Mouse (Mus musculus) granulocyte monocyte progenitor cell, adult 5-6 weeks (primary cell): ENCODE results near the gene Otud1. TPM values are rescaled to one million over a fixed set of nuclear protein-coding genes. Genes with fewer than 3 reads are reported as not detected.

Source experiments
- ATAC-seq: replicated peaks from 2 replicates; pipeline ENCODE4 v1.8.0; 2016; ENCODE audit warnings: mild to moderate bottlenecking, moderate TSS enrichment, inconsistent platforms; ENCODE audit not compliant: poor library complexity, severe bottlenecking
- total RNA-seq, 2 experiments: library from RNA; stranded (forward) in 1 of 2; stranded (reverse) in 1 of 2; fragments of 200-712, 200-1000 nt in 1 of 2; fragments of >200 nt in 1 of 2; fragmentation: Nextera tagmentation in 1 of 2; gene quantifications; 2 replicates each; pipeline ENCODE4 v1.2.3; 2014 to 2017

Otud1 gene
- 3.0 and 3.7 TPM in 2 replicates for total RNA-seq (2014; fragmentation: Nextera tagmentation)
- total RNA-seq (2017), result 5.6 and 7.0 TPM in 2 replicates

DNA sequence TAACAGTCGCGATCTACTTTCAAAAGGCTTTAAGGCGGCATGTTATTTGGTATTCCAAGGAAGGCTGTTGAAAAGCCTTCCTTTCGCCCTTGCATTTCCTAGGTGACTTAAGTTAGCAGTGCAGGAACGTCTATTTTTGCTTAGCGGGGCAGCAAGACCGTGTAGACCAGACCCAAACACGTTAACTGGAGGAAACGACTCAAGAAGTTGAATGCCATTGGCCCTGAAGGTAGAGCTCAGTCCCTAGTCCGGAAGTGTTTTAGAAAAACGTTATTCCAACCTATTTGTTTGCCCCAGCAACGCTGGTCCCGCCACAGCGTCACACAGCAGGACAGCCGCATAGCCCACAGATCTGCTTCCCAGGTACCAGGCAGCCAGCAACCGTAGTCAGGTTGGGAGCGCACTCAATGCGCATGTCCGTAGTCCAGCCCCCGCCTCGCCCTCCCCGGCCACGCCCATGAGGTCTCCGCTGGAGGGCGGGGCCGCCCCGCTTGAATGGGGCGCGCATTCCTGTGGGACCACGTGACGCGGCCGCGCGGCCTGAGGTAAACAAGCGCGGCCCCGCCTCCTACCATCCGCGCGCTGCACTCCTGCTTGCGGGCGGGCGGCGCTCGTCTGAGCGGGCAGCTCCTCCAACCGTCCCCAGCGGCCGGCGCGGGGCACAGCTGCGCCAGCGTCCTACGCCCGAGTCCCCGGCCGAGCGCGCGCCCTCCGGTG lies at the start of gene Otud1:
Gene Otud1 (plus strand): TSS at position 595 of the 717 bp plus-strand sequence.
- peak; percentile 76 for ATAC-seq

- no peak for ATAC-seq
Measured at GRCm38 (mm10) chr2:19607852-19608251, 49.7 kb upstream of the Otud1 start.

DNA sequence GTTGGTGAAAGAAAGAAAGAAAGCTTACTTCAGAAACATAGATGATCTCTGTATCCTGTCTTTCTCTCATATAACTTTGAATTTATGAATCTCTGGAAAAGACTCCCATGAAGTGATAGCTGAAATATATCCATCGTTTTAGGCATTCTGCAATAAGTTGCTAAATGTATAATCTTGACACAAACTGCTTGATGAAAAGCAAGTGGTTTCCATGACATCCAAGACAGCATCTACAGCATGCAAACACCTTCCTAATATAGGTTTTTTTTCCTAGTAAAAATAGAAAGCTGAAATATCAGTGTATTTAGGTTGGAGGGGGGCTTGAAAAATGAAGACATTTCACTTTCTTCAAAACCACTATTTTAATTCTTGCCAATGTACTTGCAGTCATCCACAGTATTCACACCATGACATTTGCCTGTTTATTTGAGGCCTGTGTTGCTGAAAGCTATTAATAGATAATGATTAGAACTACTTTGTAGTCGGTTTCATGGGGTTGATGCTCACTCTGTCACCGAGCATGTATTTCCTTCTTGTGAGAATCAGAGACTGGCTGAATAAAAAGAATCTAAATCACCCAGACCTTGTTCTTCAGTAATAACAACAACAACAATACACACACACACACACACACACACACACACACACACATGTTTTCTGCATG lies 49.0 kb upstream of the Otud1 start:
- ATAC-seq, result no peak

DNA sequence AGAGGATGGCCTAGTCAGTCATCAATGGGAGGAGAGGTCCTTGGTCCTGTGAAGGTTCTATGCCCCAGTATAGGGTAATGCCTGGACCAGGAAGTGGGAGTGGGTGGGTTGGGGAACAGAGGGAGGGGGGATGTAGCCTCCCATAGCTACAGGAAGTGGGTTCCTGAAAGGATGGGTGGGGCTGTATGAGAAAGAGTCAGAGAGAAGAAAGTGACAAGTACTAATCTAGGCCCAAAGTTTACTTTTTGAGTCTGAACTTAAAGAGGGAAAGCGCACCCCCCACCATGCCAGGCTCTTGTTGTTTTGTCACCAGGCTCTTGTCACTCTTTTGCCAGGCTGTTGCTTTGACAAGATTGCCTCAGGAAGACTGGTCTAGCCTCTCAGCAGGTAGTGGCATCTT lies 35.5 kb upstream of the Otud1 start:
- ATAC-seq, result peak; percentile 63

- ATAC-seq, result peak; percentile 69
Measured at GRCm38 (mm10) chr2:19627044-19627443, 30.5 kb upstream of the Otud1 start.

- peak; percentile 75 for ATAC-seq
Measured at GRCm38 (mm10) chr2:19627920-19628608, 29.5 kb upstream of the Otud1 start.

DNA sequence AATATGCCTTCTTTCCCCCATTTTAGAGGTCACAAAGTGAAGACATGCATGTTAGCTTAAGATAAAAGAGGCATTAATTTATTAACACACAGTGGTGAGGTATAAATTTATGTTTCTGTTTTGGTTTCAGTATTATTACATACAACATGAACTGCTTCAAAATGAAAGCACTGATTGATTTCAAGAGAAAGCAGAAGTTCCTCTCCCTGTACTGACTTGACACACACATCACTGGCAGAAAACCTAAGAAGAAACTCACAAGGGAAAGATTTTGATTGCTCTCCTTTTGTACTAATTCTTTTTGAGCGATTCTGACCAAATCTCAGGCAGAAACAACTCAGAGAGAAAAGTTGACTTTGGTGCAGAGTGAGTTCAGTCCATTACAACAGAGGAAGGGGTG lies 27.0 kb upstream of the Otud1 start:
- peak; percentile 30; the same call in 1 of the 2 replicates for ATAC-seq

GRCm38 (mm10) chr2:19633406-19633920 lies 24.1 kb upstream of the Otud1 start:
- no peak for ATAC-seq

GRCm38 (mm10) chr2:19645182-19645581 lies 12.4 kb upstream of the Otud1 start:
- peak; percentile 46 for ATAC-seq

DNA sequence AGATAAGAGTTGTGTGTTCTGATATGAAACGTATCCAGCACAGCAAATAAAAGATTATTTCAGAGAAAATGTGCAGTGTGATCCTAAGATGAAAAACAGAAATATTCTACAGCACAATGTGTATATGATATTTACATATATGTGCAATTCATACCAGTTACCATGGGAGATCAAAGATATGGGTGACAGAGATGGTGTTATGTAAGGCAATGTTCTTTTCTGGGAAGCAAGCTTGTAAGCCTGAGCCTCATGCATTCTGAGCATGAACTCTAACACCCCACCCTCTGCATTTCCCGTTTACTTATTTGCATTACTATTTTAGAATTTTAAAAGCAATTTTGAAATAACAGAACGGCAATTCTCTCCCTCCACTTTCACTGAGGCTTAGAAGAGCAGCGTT lies 11.4 kb upstream of the Otud1 start:
- ATAC-seq, result no peak

- ATAC-seq, result no peak
Measured at GRCm38 (mm10) chr2:19646910-19647309, 10.6 kb upstream of the Otud1 start.

DNA sequence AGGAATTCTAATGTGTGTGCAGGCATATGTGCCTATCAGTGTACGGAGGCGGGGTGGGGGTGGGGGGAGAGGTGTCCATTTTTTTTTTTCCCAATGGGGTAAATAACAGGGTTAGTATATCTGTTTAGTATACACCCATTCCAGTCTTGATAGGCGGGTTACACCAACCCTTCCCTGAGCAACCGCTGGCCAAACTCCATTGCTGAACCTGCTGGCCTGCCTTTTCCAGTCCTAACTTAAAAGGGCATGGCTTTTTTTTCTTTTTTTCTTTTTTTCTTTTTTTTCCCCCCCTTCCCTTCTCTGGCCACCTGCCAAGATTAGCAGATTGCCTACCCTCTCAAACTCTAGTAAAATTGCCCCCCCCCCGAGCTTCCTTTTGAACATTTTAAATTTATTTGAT lies 1.1 kb upstream of the Otud1 start:
- ATAC-seq, result no peak

GRCm38 (mm10) chr2:19657881-19658589 lies 483 bp downstream of the Otud1 start:
- peak; percentile 25 for ATAC-seq

GRCm38 (mm10) chr2:19658661-19659384 lies 1.3 kb downstream of the Otud1 start:
- peak; percentile 9; the same call in 1 of the 2 replicates for ATAC-seq

GRCm38 (mm10) chr2:19660875-19661274 lies 3.3 kb downstream of the Otud1 start:
- no peak for ATAC-seq

GRCm38 (mm10) chr2:19663146-19663848 lies 5.7 kb downstream of the Otud1 start:
- no peak for ATAC-seq

DNA sequence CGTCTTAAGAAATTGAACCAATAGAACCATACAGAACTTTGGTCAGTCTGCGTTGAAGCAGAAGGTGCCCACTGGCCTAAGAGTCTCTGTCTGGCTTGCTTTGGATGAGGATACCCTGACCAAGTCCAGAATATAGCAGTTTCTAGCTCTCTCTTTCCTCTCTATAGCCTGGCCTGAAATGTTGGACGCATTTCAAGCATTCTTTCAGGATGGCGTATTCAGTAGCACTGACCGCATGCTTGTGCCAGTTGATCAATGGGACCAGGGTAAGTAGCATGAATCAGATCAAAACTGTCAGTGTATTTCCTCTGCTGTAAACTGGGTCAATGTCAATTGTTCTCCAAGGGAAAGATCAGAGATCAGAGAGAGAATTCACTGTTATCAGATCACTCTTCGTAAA lies 6.6 kb downstream of the Otud1 start:
- ATAC-seq, result no peak

GRCm38 (mm10) chr2:19664555-19665475 lies 7.3 kb downstream of the Otud1 start:
- no peak for ATAC-seq
